Mouse (Mus musculus) urinary bladder, postnatal 10 days (tissue): ENCODE data around the gene Cbfa2t2.

Experiments used
- DNase-seq: peaks from one replicate; pipeline ENCODE4 v3.0.0; 2022; ENCODE audit warnings: low spot score

The Cbfa2t2 gene

GRCm38 (mm10) chr2:154426188-154426904, 9.9 kb upstream of the Cbfa2t2 start:
- no peak for DNase-seq

- no peak for DNase-seq
Measured at GRCm38 (mm10) chr2:154426905-154427852, 9.1 kb upstream of the Cbfa2t2 start.

- DNase-seq: no peak
Measured at GRCm38 (mm10) chr2:154427853-154428360, 8.4 kb upstream of the Cbfa2t2 start.

- DNase-seq: no peak
Measured at GRCm38 (mm10) chr2:154430566-154430965, 5.7 kb upstream of the Cbfa2t2 start.

GRCm38 (mm10) chr2:154432696-154433095, 3.6 kb upstream of the Cbfa2t2 start:
- DNase-seq: no peak

GRCm38 (mm10) chr2:154433391-154433790, 2.9 kb upstream of the Cbfa2t2 start:
- no peak for DNase-seq

- DNase-seq: no peak
Measured at GRCm38 (mm10) chr2:154434690-154435089, 1.6 kb upstream of the Cbfa2t2 start.

- DNase-seq: peak; percentile 88
Measured at GRCm38 (mm10) chr2:154436076-154436457, 214 bp upstream of the Cbfa2t2 start.

GRCm38 (mm10) chr2:154437191-154437527, 878 bp downstream of the Cbfa2t2 start:
- DNase-seq: no peak

GRCm38 (mm10) chr2:154440453-154440852, 4.2 kb downstream of the Cbfa2t2 start:
- no peak for DNase-seq

GRCm38 (mm10) chr2:154447821-154448220, 11.5 kb downstream of the Cbfa2t2 start:
- no peak for DNase-seq

- DNase-seq: no peak
Measured at GRCm38 (mm10) chr2:154448633-154449032, 12.4 kb downstream of the Cbfa2t2 start.

- no peak for DNase-seq
Measured at GRCm38 (mm10) chr2:154452951-154453350, 16.7 kb downstream of the Cbfa2t2 start.

GRCm38 (mm10) chr2:154454099-154454498, 17.8 kb downstream of the Cbfa2t2 start:
- DNase-seq: no peak

GRCm38 (mm10) chr2:154454605-154455004, 18.3 kb downstream of the Cbfa2t2 start:
- DNase-seq: no peak

GRCm38 (mm10) chr2:154455776-154456175, 19.5 kb downstream of the Cbfa2t2 start:
- no peak for DNase-seq

- DNase-seq: no peak
Measured at GRCm38 (mm10) chr2:154456621-154457020, 20.3 kb downstream of the Cbfa2t2 start.

GRCm38 (mm10) chr2:154459262-154459661, 23.0 kb downstream of the Cbfa2t2 start:
- DNase-seq: no peak

GRCm38 (mm10) chr2:154459851-154460250, 23.6 kb downstream of the Cbfa2t2 start:
- no peak for DNase-seq

GRCm38 (mm10) chr2:154463621-154464198, 27.4 kb downstream of the Cbfa2t2 start:
- DNase-seq: no peak

- no peak for DNase-seq
Measured at GRCm38 (mm10) chr2:154465914-154466335, 29.6 kb downstream of the Cbfa2t2 start.

GRCm38 (mm10) chr2:154467139-154467538, 30.9 kb downstream of the Cbfa2t2 start:
- DNase-seq: no peak
